ENCODE assay signal across 9 mouse cellular contexts in genomic region chr14:8135130-8135529, GRCm38 (mm10). TPM values are rescaled to one million over a fixed set of nuclear protein-coding genes. Genes with fewer than 3 reads are reported as not detected.
A peak's percentile ranks its signal among the peaks of the same experiment; 100 is the strongest.
DNase-seq lines count a peak whose midpoint lies in the region; ATAC-seq and TF ChIP-seq lines count a peak whose summit lies in the region.
"Had no signal": no experiment of that assay in that cellular context is flagged by ENCODE, and none has a peak within 500 bp of the region (broad histone marks: within the 10 kb centered on the region; RNA-seq: fewer than 3 reads in every experiment).

No protein-coding gene starts in this region.

- H3K27ac ChIP-seq in kidney, embryonic 16.5 days (ENCODE audit: low read length): no peak overlapping the region
- H3K27ac ChIP-seq in kidney, embryonic 14.5 days (ENCODE audit: low read depth, low read length): no peak overlapping the region
- peak overlapping the region; percentile 65 to 87 for H3K27ac ChIP-seq in heart, embryonic 14.5 days (replicated peaks in 1 of 2; ENCODE audit: control insufficient read depth in 1 of 2, insufficient read depth in 1 of 2, low read depth in 2 of 2, low read length in 2 of 2)
- no peak overlapping the region for H3K27ac ChIP-seq in thymus, adult 2 months (ENCODE audit: control insufficient read depth, insufficient read depth, low read length)

- 81% methylated on average over 3 of the region's 3 CpGs for WGBS in kidney, embryonic 16.5 days
- 81% methylated on average over 3 of the region's 3 CpGs for WGBS in kidney, embryonic 14.5 days
- WGBS in heart, embryonic 14.5 days: 27% methylated on average over 3 of the region's 3 CpGs
- WGBS in thymus, adult 2 months: 95% methylated on average over 3 of the region's 3 CpGs

- DNase-seq in cerebellum, adult 18-20 months: peak; percentile 50 to 59
- peak; percentile 17 for DNase-seq in lung, postnatal 14 days
- no peak for DNase-seq in gastrocnemius, adult 18-20 months (ENCODE audit: low spot score)
- DNase-seq in thymus, adult 2 months: no peak

- 0 out of 2 replicates have a peak, but pooled peaks have one; percentile 49 for ATAC-seq in kidney, embryonic 16.5 days (ENCODE audit: low FRiP score, low TSS enrichment)
- ATAC-seq in kidney, embryonic 14.5 days (ENCODE audit: low FRiP score, low TSS enrichment): no peak
- peak; percentile 83 for ATAC-seq in heart, embryonic 14.5 days (ENCODE audit: insufficient number of reproducible peaks, insufficient read depth, low FRiP score, low read depth)
- ATAC-seq in erythroid progenitor cell, adult 5-6 weeks (replicated peaks; ENCODE audit: low FRiP score, poor library complexity, severe bottlenecking): no peak

- H3K9ac ChIP-seq in kidney, embryonic 16.5 days (replicated peaks; ENCODE audit: low read length): no peak overlapping the region
- no peak overlapping the region for H3K9ac ChIP-seq in kidney, embryonic 14.5 days (ENCODE audit: low read depth, low read length)
- no peak overlapping the region for H3K9ac ChIP-seq in heart, embryonic 14.5 days (ENCODE audit: low read length)

- no peaks in the 10 kb centered on the region for H3K4me1 ChIP-seq in kidney, embryonic 16.5 days (ENCODE audit: insufficient read depth, low read length)
- no peaks in the 10 kb centered on the region for H3K4me1 ChIP-seq in kidney, embryonic 14.5 days (ENCODE audit: control insufficient read depth, insufficient read depth, low read length)
- peaks cover 10% of the 10 kb centered on the region in 2 experiments for H3K4me1 ChIP-seq in heart, embryonic 14.5 days (ENCODE audit: control insufficient read depth in 2 of 2, insufficient read depth in 2 of 2, low read length in 2 of 2)
- 0 out of 2 replicates have a peak, but pooled peaks cover under 1% of the 10 kb centered on the region for H3K4me1 ChIP-seq in thymus, adult 2 months (replicated peaks; ENCODE audit: control insufficient read depth, insufficient read depth, low read length)

- peaks cover 6% of the 10 kb centered on the region; the same call in 1 of the 2 replicates for H3K36me3 ChIP-seq in kidney, embryonic 16.5 days (ENCODE audit: insufficient read depth, low read length)
- H3K36me3 ChIP-seq in kidney, embryonic 14.5 days (ENCODE audit: control insufficient read depth, insufficient read depth, low read length): no peaks in the 10 kb centered on the region; the same call in 1 of the 2 replicates
- peaks cover 52% of the 10 kb centered on the region for H3K36me3 ChIP-seq in heart, embryonic 14.5 days (ENCODE audit: control insufficient read depth, insufficient read depth, low read length)
- no peaks in the 10 kb centered on the region; the same call in 1 of the 2 replicates for H3K36me3 ChIP-seq in thymus, adult 2 months (ENCODE audit: control insufficient read depth, insufficient read depth, low read length)

- no peak for TF ChIP-seq CTCF in thymus, adult 2 months (IDR thresholded peaks at IDR 0.05; ENCODE audit: borderline replicate concordance, control insufficient read depth, extremely low read depth, insufficient read depth, low read length, poor library complexity)

- H3K4me2 ChIP-seq in kidney, embryonic 16.5 days (replicated peaks; ENCODE audit: low read depth, low read length): no peak overlapping the region
- no peak overlapping the region for H3K4me2 ChIP-seq in kidney, embryonic 14.5 days (replicated peaks; ENCODE audit: low read depth, low read length)
- peak overlapping the region; percentile 3; the same call in 1 of the 2 replicates for H3K4me2 ChIP-seq in heart, embryonic 14.5 days (ENCODE audit: low read length)
- H3K4me2 ChIP-seq: midbrain, embryonic 11.5 days had no signal

- TF ChIP-seq POLR2A in thymus, adult 2 months (IDR thresholded peaks at IDR 0.05; ENCODE audit: control insufficient read depth, extremely low read depth, insufficient read depth, low read length, poor library complexity): no peak

- H3K9me3 ChIP-seq in kidney, embryonic 16.5 days (ENCODE audit: low read length): no peaks in the 10 kb centered on the region
- H3K9me3 ChIP-seq in kidney, embryonic 14.5 days (ENCODE audit: control insufficient read depth, low read length): no peaks in the 10 kb centered on the region
- no peaks in the 10 kb centered on the region for H3K9me3 ChIP-seq in heart, embryonic 14.5 days (ENCODE audit: control insufficient read depth, low read length)

- no peak overlapping the region for H3K4me3 ChIP-seq in kidney, embryonic 16.5 days (ENCODE audit: low read length)
- H3K4me3 ChIP-seq in kidney, embryonic 14.5 days (ENCODE audit: low read length): no peak overlapping the region
- H3K4me3 ChIP-seq in heart, embryonic 14.5 days (ENCODE audit: control insufficient read depth in 1 of 2, insufficient read depth in 1 of 2, low read depth in 1 of 2, low read length in 2 of 2): no peak overlapping the region
- H3K4me3 ChIP-seq in thymus, adult 2 months (ENCODE audit: control insufficient read depth, insufficient read depth, low read length): no peak overlapping the region

- no peaks in the 10 kb centered on the region for H3K27me3 ChIP-seq in kidney, embryonic 16.5 days (ENCODE audit: insufficient read depth, low read length)
- H3K27me3 ChIP-seq in kidney, embryonic 14.5 days (ENCODE audit: control insufficient read depth, insufficient read depth, low read length): no peaks in the 10 kb centered on the region
- H3K27me3 ChIP-seq in heart, embryonic 14.5 days (ENCODE audit: control insufficient read depth, insufficient read depth, low read length): no peaks in the 10 kb centered on the region
- no peaks in the 10 kb centered on the region for H3K27me3 ChIP-seq in thymus, adult 2 months (ENCODE audit: control insufficient read depth, insufficient read depth, low read length)

RNA-seq across cellular contexts. Expression of gene Pxk, which starts 37.1 kb away (rescaled TPM):
- 36.7 and 39.8 TPM in 2 replicates for polyA plus RNA-seq in kidney, embryonic 16.5 days (2015; fragmentation: Nextera tagmentation; extraction: Ambion mirVana)
- polyA plus RNA-seq in kidney, embryonic 14.5 days (2014; fragmentation: Nextera tagmentation; extraction: Ambion mirVana): 25.2 and 32.2 TPM in 2 replicates
- 30.2 and 32.9 TPM in 2 replicates for polyA plus RNA-seq in heart, embryonic 14.5 days (2014; fragmentation: Nextera tagmentation; extraction: Ambion mirVana)
- 10 to 100 TPM; 12.7 to 14.0 TPM for total RNA-seq in gastrocnemius, adult 18-20 months (2021)
- 14.7 and 16.6 TPM in 2 replicates for total RNA-seq in erythroid progenitor cell, adult 5-6 weeks (2015; ENCODE audit: low replicate concordance)
- 3.0 and 5.3 TPM in 2 replicates for total RNA-seq in erythroid progenitor cell, adult 5-6 weeks (2017; ENCODE audit: low replicate concordance)
- 25.1 and 28.7 TPM in 2 replicates for polyA plus RNA-seq in thymus, adult 2 months (2012; rRNA removed)

RNA-seq across cellular contexts. Expression of gene Pdhb, which starts 37.7 kb away (rescaled TPM):
- polyA plus RNA-seq in kidney, embryonic 16.5 days (2015; fragmentation: Nextera tagmentation; extraction: Ambion mirVana): 267 and 278 TPM in 2 replicates
- polyA plus RNA-seq in kidney, embryonic 14.5 days (2014; fragmentation: Nextera tagmentation; extraction: Ambion mirVana): 231 and 247 TPM in 2 replicates
- polyA plus RNA-seq in heart, embryonic 14.5 days (2014; fragmentation: Nextera tagmentation; extraction: Ambion mirVana): 588 and 604 TPM in 2 replicates
- 100 to 1,000 TPM; 272 to 299 TPM for total RNA-seq in gastrocnemius, adult 18-20 months (2021)
- 56.6 and 63.7 TPM in 2 replicates for total RNA-seq in erythroid progenitor cell, adult 5-6 weeks (2015; ENCODE audit: low replicate concordance)
- 86.1 and 123 TPM in 2 replicates for total RNA-seq in erythroid progenitor cell, adult 5-6 weeks (2017; ENCODE audit: low replicate concordance)
- 79.8 and 88.9 TPM in 2 replicates for polyA plus RNA-seq in thymus, adult 2 months (2012; rRNA removed)

RNA-seq across cellular contexts. Expression of gene Rpp14, which starts 55.0 kb away (rescaled TPM):
- 54.1 and 58.6 TPM in 2 replicates for polyA plus RNA-seq in kidney, embryonic 16.5 days (2015; fragmentation: Nextera tagmentation; extraction: Ambion mirVana)
- polyA plus RNA-seq in kidney, embryonic 14.5 days (2014; fragmentation: Nextera tagmentation; extraction: Ambion mirVana): 48.7 and 71.6 TPM in 2 replicates
- polyA plus RNA-seq in heart, embryonic 14.5 days (2014; fragmentation: Nextera tagmentation; extraction: Ambion mirVana): 46.5 and 47.0 TPM in 2 replicates
- 10 to 100 TPM; 28.0 TPM for total RNA-seq in gastrocnemius, adult 18-20 months (2021)
- total RNA-seq in erythroid progenitor cell, adult 5-6 weeks (2015; ENCODE audit: low replicate concordance): 4.2 and 5.0 TPM in 2 replicates
- total RNA-seq in erythroid progenitor cell, adult 5-6 weeks (2017; ENCODE audit: low replicate concordance): 6.4 and 6.8 TPM in 2 replicates
- 7.2 and 7.5 TPM in 2 replicates for polyA plus RNA-seq in thymus, adult 2 months (2012; rRNA removed)

Comparison
In these comparisons a context has a peak if more than half of its experiments do, and no peak if none do; other contexts are left out.
1. ATAC-seq: peak in kidney, embryonic 16.5 days (single experiment) and heart, embryonic 14.5 days (single experiment); none in kidney, embryonic 14.5 days (single experiment) and erythroid progenitor cell, adult 5-6 weeks (single experiment).
2. H3K27ac ChIP-seq: peak in heart, embryonic 14.5 days (2 of 2); none in kidney, embryonic 16.5 days (single experiment), kidney, embryonic 14.5 days (single experiment) and thymus, adult 2 months (single experiment).
3. DNase-seq: peak in cerebellum, adult 18-20 months (2 of 2) and lung, postnatal 14 days (single experiment); none in gastrocnemius, adult 18-20 months (single experiment) and thymus, adult 2 months (single experiment).